Mouse (Mus musculus): ENCODE measurements around the gene Lpcat1. TPM values are rescaled to one million over a fixed set of nuclear protein-coding genes. Genes with fewer than 3 reads are reported as not detected.

The Lpcat1 gene
- total and polyA plus RNA-seq, 2 experiments from 2014 or later, result 75.7 to 191 TPM

GRCm38 (mm10) chr13:73484171-73484570 lies 17.2 kb downstream of the Lpcat1 start:
- Histone ChIP-seq H3K4me2 (ENCODE audit: low read depth, low read length) (no peak overlapping the region), H3K27ac (no peak overlapping the region), H3K27me3 (ENCODE audit: insufficient read depth, low read length) (no peaks in the 10 kb centered on the region), H3K9me3 (ENCODE audit: low read length) (no peaks in the 10 kb centered on the region), H3K36me3 (ENCODE audit: insufficient read depth, low read length) (peaks cover 18% of the 10 kb centered on the region), H3K4me1 (ENCODE audit: insufficient read depth, low read length) (no peaks in the 10 kb centered on the region), H3K9ac (replicated peaks; ENCODE audit: low read length) (no peak overlapping the region), H3K4me3 (ENCODE audit: low read length) (no peak overlapping the region)
- ATAC-seq (no peak), DNase-seq (ENCODE audit: low spot score) (no peak)
- no peak for TF ChIP-seq CTCF (IDR thresholded peaks at IDR 0.05; ENCODE audit: low read depth)
- 82% methylated on average over 5 of the region's 5 CpGs for WGBS

GRCm38 (mm10) chr13:73488105-73488504 lies 21.1 kb downstream of the Lpcat1 start:
- Histone ChIP-seq H3K27ac (no peak overlapping the region), H3K9me3 (ENCODE audit: low read length) (no peaks in the 10 kb centered on the region), H3K4me1 (ENCODE audit: insufficient read depth, low read length) (no peaks in the 10 kb centered on the region), H3K27me3 (ENCODE audit: insufficient read depth, low read length) (no peaks in the 10 kb centered on the region), H3K9ac (replicated peaks; ENCODE audit: low read length) (no peak overlapping the region), H3K4me3 (ENCODE audit: low read length) (no peak overlapping the region), H3K4me2 (ENCODE audit: low read depth, low read length) (no peak overlapping the region), H3K36me3 (ENCODE audit: insufficient read depth, low read length) (peaks cover 29% of the 10 kb centered on the region)
- no peak for TF ChIP-seq CTCF (IDR thresholded peaks at IDR 0.05; ENCODE audit: low read depth)
- no peak for ATAC-seq
- DNase-seq (ENCODE audit: low spot score), result no peak
- 36% methylated on average over 3 of the region's 3 CpGs for WGBS

- TF ChIP-seq CTCF (IDR thresholded peaks at IDR 0.05; ENCODE audit: low read depth), result no peak
- H3K9ac ChIP-seq (replicated peaks; ENCODE audit: low read length), result no peak overlapping the region
- H3K4me1 ChIP-seq (ENCODE audit: insufficient read depth, low read length), result no peaks in the 10 kb centered on the region
- H3K4me2 ChIP-seq (ENCODE audit: low read depth, low read length), result no peak overlapping the region
- H3K4me3 ChIP-seq (ENCODE audit: low read length), result no peak overlapping the region
- 86% methylated on average over 9 of the region's 9 CpGs for WGBS
- H3K36me3 ChIP-seq (ENCODE audit: insufficient read depth, low read length), result peaks cover 29% of the 10 kb centered on the region
- DNase-seq (ENCODE audit: low spot score), result no peak
- ATAC-seq, result 0 out of 2 replicates have a peak, but pooled peaks have one; percentile 25
- no peaks in the 10 kb centered on the region for H3K27me3 ChIP-seq (ENCODE audit: insufficient read depth, low read length)
- H3K9me3 ChIP-seq (ENCODE audit: low read length), result no peaks in the 10 kb centered on the region
- no peak overlapping the region for H3K27ac ChIP-seq
Observed at GRCm38 (mm10) chr13:73488707-73489106, 21.7 kb downstream of the Lpcat1 start.

GRCm38 (mm10) chr13:73489986-73490385 lies 23.0 kb downstream of the Lpcat1 start:
- Histone ChIP-seq H3K4me3 (ENCODE audit: low read length) (no peak overlapping the region), H3K9ac (replicated peaks; ENCODE audit: low read length) (no peak overlapping the region), H3K36me3 (ENCODE audit: insufficient read depth, low read length) (peaks cover 32% of the 10 kb centered on the region), H3K27ac (no peak overlapping the region), H3K4me1 (ENCODE audit: insufficient read depth, low read length) (no peaks in the 10 kb centered on the region), H3K4me2 (ENCODE audit: low read depth, low read length) (no peak overlapping the region), H3K9me3 (ENCODE audit: low read length) (no peaks in the 10 kb centered on the region), H3K27me3 (ENCODE audit: insufficient read depth, low read length) (no peaks in the 10 kb centered on the region)
- ATAC-seq (0 out of 2 replicates have a peak, but pooled peaks have one; percentile 5), DNase-seq (ENCODE audit: low spot score) (no peak)
- no peak for TF ChIP-seq CTCF (IDR thresholded peaks at IDR 0.05; ENCODE audit: low read depth)
- 89% methylated on average over 3 of the region's 3 CpGs for WGBS

- Histone ChIP-seq H3K4me1 (ENCODE audit: insufficient read depth, low read length) (no peaks in the 10 kb centered on the region), H3K4me2 (ENCODE audit: low read depth, low read length) (no peak overlapping the region), H3K27me3 (ENCODE audit: insufficient read depth, low read length) (no peaks in the 10 kb centered on the region), H3K9ac (replicated peaks; ENCODE audit: low read length) (no peak overlapping the region), H3K27ac (no peak overlapping the region), H3K4me3 (ENCODE audit: low read length) (no peak overlapping the region), H3K9me3 (ENCODE audit: low read length) (no peaks in the 10 kb centered on the region), H3K36me3 (ENCODE audit: insufficient read depth, low read length) (peaks cover 31% of the 10 kb centered on the region)
- TF ChIP-seq CTCF (IDR thresholded peaks at IDR 0.05; ENCODE audit: low read depth), result no peak
- DNase-seq (ENCODE audit: low spot score), result peak; percentile 69
- WGBS, result 54% methylated on average over 8 of the region's 8 CpGs
- peak; percentile 70 for ATAC-seq
Observed at GRCm38 (mm10) chr13:73490564-73491170, 23.7 kb downstream of the Lpcat1 start.

GRCm38 (mm10) chr13:73493183-73493582 lies 26.2 kb downstream of the Lpcat1 start:
- Histone ChIP-seq H3K4me1 (ENCODE audit: insufficient read depth, low read length) (no peaks in the 10 kb centered on the region), H3K9me3 (ENCODE audit: low read length) (no peaks in the 10 kb centered on the region), H3K36me3 (ENCODE audit: insufficient read depth, low read length) (peaks cover 45% of the 10 kb centered on the region), H3K4me2 (ENCODE audit: low read depth, low read length) (no peak overlapping the region), H3K27me3 (ENCODE audit: insufficient read depth, low read length) (no peaks in the 10 kb centered on the region), H3K4me3 (ENCODE audit: low read length) (no peak overlapping the region), H3K9ac (replicated peaks; ENCODE audit: low read length) (no peak overlapping the region), H3K27ac (no peak overlapping the region)
- DNase-seq (ENCODE audit: low spot score) (no peak), ATAC-seq (no peak)
- TF ChIP-seq CTCF (IDR thresholded peaks at IDR 0.05; ENCODE audit: low read depth), result no peak
- 89% methylated on average over 4 of the region's 4 CpGs for WGBS

- H3K36me3 ChIP-seq (ENCODE audit: insufficient read depth, low read length), result peaks cover 53% of the 10 kb centered on the region
- 95% methylated on average over 9 of the region's 9 CpGs for WGBS
Observed at GRCm38 (mm10) chr13:73494528-73494927, 27.5 kb downstream of the Lpcat1 start.

More at GRCm38 (mm10) chr13:73494528-73494927, 27.5 kb downstream of the Lpcat1 start:
- Histone ChIP-seq H3K4me3 (ENCODE audit: low read length) (no peak overlapping the region), H3K9ac (replicated peaks; ENCODE audit: low read length) (no peak overlapping the region), H3K4me2 (ENCODE audit: low read depth, low read length) (no peak overlapping the region), H3K27ac (no peak overlapping the region), H3K9me3 (ENCODE audit: low read length) (no peaks in the 10 kb centered on the region), H3K4me1 (ENCODE audit: insufficient read depth, low read length) (no peaks in the 10 kb centered on the region), H3K27me3 (ENCODE audit: insufficient read depth, low read length) (no peaks in the 10 kb centered on the region)
- TF ChIP-seq CTCF (IDR thresholded peaks at IDR 0.05; ENCODE audit: low read depth), result no peak
- ATAC-seq (no peak), DNase-seq (ENCODE audit: low spot score) (no peak)

Measured in hindbrain, postnatal 0 days (tissue).